Mouse (Mus musculus) skeletal muscle tissue, adult 2 months (tissue): ENCODE results near the gene Trabd.

Source experiments
- DNase-seq: peaks from one replicate; pipeline ENCODE4 v3.0.0-alpha.2; 2012; ENCODE audit warnings: low read depth, low spot score

The Trabd gene

DNA sequence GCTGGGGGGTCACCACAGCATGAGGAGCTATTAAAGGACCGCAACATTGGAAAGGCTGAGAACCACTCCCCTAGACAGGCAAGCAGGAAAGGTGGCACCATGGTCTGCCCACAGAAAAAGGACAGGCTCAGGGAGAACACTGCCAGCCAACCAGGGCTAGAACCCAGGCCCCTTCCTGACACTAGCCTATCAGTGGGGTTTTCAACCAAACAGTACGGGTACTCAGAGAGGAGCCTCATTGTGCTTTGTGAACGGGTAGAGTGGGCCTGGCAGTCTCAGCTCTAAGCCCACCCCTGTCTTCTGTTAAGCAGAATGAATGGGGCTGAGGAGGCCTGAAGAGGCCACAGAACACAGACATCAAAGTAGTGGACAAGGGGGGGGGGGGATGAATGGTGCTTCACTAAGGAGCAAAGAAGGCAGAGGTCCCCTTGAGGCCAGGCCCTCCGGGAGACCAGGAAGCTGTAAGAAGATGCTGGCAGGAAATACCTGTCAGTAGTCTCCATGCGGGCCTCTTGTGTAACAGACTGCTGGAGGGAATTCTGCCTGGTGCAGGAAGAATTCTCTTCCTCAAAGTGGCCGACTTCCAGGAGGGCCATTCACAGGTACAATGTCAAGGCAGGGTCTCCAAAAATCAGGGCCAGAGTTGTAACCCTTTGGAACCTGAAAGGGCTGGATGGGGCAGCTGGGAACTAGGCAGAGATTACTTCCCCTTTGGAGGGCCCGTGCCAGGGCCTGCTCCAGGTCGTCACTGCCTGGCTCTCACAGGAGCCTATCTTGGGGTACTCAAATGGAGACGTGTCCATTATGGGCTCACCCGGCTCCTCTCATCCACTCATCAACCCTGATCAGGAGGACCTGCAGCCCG lies at the start of gene Trabd:
TSS of gene Trabd (plus strand) at position 512 of the 865 bp plus-strand sequence.
- DNase-seq, result peak; percentile 19

DNA sequence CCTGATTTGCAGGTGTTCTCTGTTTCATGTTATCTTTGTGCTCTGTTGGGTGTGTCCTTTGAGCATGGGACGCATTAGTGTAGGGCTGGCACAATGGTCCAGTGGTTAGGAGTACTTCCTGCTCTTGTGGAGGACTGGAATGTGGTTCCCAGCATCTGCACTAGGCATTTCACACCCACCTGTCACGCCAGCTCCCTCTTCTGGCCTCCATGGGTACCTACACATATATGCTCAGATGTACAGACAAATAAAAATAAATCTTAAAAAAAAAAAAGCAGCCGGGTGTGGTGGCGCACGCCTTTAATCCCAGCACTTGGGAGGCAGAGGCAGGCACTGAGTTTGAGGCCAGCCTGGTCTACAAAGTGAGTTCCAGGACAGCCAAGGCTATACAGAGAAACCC lies 30.5 kb upstream of the Trabd start:
- DNase-seq, result no peak

DNA sequence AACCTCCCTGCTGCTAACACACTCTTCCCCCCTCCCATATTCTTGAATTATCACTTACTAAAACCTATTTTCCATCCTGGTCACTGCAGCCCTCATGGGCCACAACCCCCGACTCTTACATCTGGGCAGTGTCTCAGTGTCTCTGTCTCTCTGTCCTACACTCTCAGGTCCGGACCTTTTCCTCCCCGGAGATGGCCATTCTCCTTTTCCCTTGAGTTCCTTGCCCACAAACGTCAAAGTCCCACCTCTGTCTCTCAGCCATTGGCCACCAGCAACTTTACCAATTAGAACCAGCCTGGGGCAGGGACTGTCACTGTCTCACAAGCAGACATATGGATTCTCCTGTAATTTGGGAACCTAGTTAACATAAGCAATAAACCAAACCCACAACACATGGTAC lies 28.6 kb upstream of the Trabd start:
- no peak for DNase-seq

DNA sequence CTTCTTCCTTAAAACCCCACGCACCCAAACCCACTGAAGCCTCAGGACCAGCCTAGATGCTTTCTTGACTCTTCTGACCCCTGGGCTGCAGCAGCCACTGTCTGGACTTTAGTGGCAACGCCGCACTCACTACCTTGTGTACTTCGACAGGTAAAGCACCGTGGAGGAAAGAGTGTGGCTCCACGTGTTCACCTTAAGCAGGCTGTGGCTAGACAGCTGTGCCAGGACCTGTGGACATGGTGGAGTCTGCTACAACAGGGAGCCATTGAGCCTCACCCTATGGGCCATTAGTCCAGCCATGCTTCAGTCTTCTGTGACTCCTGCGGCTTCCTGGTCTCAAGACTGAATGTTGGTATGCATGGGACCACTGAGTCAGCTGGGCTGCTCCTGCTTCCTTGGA lies 20.3 kb upstream of the Trabd start:
- no peak for DNase-seq

DNA sequence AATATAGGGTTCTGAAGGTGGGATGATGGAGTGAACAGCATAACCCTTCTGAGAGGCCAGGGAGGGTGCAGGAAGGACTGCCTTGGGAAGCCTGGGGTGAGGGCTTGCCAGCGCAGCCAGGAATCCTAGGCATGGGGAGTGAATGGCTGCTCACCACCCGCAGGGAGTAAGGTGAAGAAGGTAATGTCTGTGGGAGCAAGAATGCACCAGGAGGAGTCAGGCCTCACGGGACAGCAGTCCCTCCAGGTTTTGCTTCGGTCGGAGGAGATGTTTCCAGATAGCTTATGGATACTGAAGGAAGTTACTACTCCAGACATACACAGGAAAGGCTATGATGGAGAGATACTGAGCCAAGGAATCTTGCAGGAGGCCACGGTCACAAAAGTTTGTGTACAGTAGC lies 16.2 kb upstream of the Trabd start:
- no peak for DNase-seq

DNA sequence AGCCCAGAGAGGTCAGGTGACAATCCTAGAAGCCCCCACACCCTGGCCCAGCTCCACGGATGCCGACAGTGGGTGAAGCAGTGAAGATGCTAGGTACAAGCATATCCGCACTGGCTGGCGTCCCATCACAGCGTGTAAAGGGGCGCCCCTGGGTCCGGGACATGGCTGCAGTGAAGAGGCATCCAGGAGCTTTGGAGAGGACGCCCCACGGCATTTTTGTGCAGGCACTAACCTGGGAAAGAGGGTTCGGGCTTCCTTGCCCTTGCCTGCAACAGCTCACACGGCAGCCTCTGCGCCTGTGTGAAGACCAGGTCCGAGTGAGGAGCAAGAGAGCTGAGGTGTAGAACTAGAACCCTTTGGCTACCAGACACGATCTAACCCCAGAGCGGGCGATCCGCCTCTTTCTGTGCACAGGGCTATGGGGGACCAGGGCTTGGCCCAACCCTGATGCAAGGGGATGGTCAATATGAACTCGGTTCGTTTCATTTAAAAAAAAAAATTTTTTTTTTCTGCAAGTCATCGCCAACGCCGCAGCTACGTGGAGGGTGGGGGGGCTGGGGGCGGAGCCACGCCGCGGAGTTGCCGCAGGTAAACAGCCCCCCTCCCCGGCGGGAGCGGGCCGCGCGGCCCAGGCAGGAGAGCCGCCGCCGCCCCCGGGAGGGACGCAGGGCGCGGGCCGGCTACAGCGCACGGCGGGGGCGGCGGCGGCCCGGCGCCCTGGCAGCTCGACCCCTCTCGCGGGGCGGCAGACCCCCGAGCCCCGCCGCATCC lies 15.6 kb upstream of the Trabd start, which contains the start of gene Panx2:
TSS of gene Panx2 (plus strand) at position 574 of the 771 bp plus-strand sequence.
- no peak for DNase-seq

DNA sequence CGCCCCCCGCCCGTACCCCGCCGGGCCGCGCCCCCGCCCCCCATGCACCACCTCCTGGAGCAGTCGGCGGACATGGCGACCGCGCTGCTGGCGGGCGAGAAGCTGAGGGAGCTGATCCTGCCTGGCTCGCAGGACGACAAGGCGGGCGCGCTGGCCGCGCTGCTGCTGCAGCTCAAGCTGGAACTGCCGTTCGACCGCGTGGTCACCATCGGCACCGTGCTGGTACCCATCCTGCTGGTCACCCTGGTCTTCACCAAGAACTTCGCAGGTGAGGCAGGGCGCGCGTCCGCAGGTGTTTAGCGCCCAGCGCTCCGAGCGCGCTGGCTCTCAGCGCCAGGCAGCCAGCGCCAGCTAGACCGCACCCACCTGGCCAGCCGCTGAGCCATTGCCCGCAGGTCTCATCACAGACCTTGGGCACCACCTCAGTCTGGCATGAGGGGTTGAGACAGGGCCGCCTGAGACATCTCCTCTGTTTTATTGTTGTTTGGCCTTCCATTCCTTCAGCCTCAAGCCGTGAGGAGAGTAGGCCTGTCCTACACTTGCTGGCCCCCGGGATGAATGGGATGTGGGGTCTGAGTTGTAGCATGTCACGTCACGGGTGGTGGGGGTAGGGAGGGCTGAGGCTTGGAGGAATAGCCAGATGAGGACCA lies 14.8 kb upstream of the Trabd start:
- no peak for DNase-seq

DNA sequence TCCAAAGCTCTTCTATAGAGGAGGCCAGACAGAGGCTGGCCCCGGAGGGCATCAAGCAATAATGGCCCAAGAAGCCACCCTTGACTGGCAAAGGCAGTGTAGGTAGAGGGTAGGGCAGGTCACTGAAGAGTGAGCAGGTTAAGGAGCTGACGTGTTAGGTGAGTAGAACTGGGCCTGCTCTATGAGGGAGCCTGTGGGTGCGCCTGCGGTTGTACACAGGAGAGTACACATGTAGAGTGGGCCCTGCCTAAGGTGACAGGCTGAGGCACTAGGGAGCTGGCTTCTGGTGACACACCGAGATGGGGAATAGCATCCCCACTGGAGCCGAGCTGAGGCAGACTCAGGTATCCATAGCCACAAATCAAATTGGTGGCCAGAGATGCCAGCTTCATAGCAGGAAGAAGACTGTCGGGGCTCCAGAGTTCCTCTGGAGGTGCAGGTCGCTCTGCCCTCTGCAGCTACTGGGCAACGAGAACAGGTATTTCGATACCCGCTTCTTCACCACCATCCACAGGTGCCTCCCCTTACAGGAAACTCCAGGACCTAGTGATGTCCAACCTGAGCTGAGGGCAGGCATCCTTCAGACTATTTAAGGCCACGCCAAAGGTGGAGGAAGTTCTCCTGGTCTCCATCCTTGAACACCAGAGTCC lies 14.0 kb upstream of the Trabd start:
- no peak for DNase-seq

DNA sequence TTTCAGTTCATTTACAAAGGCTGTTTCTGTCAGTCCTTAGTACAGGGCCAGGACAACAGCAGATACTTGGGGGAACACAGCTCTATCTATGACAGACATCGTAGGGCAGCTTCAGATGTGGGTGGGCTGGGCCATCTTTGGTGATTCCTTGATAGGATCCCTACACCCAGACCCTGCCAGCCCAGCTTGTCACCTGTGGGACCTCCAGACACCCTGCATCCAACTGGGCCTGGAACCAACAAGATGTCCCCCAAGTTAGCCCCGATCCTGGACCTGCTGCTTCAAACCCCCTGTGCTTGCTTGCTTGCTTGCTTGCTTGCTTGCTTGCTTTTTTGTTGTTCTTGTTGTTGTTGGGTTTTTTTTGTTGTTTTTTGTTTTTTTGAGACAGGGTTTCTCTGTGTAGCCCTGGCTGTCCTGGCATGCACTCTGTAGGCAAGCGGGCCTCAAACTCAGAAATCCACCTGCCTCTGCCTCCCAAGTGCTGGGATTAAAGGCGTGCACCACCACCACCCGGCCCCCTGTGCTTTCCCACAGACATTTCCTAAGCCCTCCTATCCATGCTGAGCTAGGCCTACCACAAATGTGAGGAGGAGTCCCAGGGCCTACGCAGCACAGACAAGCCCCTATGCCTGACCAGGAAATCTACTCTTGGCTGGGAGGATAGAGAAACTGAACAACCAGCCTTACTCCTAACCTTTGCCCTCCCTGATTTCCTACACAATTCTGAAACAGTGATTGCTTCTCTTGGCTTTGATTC lies 13.0 kb upstream of the Trabd start:
- DNase-seq, result no peak

DNA sequence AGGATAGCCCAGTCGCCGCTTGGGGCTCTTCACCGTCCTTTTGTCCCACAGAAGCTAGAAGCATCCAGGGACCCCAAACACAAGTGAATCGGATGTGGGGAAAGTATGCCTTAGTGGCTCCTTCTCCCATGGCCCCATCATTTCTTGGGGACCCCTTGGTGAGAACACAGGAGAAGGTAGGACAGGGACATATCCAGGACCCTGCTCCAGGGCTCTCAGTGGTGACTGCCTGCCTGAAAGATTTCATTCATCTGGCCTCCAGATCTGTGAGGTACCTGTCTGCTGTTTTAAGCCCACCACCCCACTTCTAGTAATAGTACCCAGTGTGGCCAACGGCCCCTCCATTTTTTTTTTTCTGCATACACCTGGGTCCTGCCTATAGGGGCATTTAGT lies 12.4 kb upstream of the Trabd start:
- no peak for DNase-seq

DNA sequence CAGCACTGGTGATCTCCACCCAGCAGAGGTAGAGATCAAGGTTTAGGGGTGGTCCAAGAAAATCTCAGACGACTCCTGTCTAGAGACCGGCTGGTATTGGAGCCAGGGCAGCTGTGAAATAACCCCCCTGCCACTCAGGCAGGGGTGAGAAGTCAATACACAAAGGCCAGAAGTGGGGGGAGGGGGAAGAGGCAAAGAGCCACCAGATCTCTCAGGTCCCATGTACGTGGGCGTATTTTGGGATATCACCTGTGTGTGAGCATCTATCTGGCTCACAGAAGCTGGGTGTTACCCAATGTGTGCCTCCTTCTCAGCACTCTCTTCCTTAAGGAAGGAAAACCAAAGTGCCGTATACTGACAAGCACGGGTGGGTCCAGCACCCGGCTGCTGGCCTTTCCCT lies 11.9 kb upstream of the Trabd start:
- no peak for DNase-seq

DNA sequence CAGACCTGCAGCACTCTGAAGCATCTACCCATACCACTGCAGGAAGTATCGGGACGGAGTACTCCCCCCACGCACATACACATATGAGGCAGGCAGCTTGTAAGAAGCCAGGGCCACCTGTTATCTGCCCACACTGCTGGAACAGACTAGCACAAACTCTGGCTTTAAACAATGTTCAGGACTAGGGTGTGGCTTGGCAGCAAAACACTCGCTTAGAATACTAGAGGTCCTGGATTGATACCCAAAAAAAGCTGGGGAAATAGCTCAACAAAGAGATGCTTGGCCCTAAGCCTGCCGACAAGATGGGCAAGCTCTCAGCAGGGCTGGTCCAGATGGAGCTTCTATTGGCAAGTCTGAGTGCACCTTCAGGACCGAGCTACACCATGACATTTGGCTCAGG lies 11.4 kb upstream of the Trabd start:
- no peak for DNase-seq

DNA sequence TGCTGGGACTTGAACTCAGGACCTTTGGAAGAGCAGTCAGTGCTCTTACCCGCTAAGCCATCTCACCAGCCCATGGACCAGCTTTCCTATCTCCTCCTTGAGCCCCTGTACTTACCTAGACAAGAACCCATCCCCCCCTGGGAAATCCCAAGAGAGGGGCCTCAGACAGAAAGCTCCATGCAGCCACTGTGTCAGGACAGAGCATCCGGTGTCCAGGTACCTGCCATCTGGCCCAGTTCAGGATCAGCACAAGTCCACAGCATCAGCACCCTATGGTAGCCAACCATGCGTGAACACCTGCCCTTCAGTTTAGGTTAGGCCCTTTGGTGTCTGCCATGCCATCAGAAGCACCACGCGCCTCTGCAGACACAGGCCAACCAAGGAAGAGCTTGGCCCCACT lies 10.0 kb upstream of the Trabd start:
- no peak for DNase-seq

DNA sequence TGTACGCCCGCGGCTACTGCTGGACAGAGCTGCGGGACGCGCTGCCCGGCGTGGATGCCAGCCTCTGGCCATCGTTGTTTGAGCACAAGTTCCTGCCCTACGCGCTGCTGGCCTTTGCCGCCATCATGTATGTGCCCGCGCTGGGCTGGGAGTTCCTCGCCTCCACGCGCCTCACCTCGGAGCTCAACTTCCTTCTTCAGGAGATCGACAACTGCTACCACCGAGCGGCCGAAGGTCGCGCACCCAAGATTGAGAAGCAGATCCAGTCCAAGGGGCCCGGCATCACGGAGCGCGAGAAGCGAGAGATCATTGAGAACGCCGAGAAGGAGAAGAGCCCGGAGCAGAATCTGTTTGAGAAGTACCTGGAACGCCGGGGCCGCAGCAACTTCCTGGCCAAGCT lies 7.3 kb upstream of the Trabd start:
- no peak for DNase-seq

DNA sequence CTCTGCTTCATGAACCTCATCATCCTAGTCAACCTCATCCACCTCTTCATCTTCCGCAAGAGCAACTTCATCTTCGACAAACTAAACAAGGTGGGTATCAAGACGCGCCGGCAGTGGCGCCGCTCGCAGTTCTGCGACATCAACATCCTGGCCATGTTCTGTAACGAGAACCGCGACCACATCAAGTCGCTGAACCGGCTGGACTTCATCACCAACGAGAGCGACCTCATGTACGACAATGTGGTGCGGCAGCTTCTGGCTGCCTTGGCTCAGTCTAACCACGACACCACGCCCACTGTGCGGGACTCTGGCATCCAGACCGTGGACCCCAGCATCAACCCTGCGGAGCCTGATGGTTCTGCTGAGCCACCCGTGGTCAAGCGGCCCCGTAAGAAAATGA lies 6.7 kb upstream of the Trabd start:
- DNase-seq, result no peak

DNA sequence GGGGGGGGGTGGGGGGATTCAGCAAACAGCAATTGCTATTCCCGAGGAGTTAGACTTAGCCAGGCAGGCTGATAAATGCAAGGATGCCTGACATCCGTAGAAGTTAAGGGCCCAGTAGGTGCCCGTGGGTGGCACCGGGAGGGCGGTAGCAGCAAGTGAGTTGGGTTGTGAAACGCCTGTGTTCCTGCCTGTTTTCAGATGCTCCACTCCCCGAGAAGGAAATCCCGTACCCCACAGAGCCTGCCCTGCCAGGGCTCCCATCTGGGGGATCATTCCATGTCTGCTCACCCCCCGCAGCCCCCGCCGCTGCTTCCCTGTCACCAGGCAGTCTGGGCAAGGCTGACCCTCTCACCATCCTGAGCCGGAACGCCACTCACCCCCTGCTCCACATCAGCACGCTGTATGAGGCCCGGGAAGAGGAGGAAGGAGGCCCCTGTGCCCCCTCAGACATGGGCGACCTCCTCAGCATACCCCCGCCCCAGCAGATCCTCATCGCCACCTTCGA lies 5.5 kb upstream of the Trabd start:
- no peak for DNase-seq

DNA sequence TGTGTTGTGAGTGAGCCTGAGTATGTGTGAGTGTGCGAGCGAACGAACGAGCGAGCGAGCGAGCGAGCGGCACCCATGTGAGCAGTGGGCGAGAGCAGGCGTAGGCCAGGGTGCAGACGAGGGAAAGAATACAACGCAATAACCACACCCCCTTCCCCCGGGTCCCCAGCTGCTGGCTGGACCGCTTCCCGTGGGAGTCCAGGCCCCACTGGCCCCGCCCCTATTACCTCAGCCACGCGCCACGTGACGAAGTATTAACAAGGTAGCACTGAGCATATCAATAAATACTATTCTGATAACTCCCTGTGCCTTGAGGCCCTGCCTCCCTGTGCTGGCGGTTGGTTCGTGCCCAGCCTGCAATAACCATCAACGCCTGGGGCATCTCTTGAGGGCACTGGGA lies 4.3 kb upstream of the Trabd start:
- no peak for DNase-seq

DNA sequence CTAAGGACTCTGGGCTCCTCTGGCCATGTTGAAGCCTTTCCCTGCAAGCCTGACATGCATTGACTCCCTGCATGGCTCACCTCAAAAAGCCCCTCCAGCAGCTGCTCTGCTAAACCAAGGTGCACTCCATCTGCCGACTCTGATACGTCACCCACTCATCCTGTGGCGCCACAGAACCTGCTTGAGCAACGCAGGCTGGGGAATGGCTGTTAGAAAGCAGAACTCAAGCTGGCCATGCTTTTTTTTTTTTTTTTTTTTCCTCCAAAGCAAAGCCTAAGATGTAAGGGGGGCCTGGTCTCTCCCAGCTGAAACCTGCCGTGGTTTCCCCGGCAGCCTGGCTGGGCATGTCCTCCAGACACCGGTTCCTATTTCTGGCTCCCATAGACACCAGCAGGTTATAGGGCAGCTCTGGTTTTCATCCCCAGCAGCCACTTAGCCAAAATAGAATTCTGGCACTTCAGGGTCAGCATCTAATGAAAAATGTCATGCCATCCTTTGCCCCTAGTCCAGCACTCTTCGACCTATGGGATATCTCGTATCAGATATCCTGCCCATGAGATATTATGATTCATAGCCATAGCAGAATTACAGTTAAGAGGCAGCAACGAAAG lies 826 bp upstream of the Trabd start:
- DNase-seq, result no peak

DNA sequence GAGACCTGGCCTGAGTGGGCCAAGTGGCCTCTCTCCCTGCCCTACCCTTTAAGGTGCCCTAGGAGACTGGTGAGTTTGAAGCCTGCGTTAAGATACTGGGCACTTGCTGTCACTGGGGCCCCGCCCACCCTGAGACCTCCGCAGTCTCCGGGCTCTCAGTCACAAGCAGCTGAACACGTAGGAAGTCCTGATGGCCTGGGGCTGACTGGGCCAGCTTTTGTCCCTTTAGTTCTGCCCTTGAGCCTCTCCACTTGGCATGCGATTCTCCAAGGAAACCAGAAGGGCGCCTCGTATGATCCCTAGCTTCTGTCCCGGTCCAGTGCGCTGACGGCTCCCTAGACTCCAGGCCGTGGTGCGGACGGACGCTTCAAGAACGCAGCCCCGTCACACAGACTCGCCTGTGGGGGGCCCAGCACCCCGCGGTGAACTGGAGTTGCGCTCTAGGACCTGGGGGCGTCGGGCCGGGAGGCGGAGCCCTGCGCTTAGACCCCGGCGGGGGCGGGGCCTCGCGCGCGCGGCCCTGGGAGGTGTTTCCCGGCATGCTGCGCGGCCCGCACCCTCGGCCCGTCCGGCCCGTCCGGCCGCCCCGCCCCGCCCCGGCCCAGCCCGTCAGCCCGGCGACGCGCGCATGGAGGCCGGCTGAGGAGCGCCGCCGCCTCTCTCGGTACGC lies 689 bp downstream of the Trabd start:
- DNase-seq, result peak; percentile 82

DNA sequence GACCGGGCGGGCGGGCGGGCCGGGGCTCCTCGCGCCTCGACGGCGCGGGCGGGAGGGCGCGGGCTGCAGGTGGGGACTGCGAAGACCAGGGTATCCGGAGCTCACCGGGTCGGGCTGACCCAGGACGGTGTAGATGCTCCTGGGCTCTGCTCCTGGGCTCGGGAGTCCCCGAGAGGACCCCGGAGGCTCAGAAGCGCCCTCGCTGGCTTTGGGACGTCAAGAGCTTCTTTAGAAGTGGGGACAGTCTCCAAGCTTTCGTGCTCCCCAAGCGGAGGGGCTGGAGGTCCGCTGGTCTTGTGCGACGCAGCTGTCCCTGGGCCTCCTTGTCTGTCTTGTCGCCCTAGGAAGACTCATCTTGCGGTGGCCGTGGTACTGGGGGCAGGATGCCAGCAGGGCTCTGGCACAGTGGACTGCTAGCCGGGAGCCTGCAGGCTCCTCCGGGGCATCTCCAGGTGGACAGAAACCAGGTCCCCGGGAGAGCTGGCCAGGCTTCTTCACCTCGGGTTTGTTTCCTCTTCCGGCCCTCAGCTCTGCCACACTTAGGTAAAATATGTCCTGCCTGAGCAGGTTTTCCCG lies 1.3 kb downstream of the Trabd start:
- DNase-seq, result peak; percentile 57
